Mouse (Mus musculus) intestine, embryonic 14.5 days (tissue): Measurements from ENCODE around the gene Lrch1. TPM values are rescaled to one million over a fixed set of nuclear protein-coding genes. Genes with fewer than 3 reads are reported as not detected.
A peak's percentile ranks its signal among the peaks of the same experiment; 100 is the strongest.

ENCODE experiments used
- ATAC-seq: fragments of 200-750 bp; cut with Nextera tagmentation; replicated peaks from 2 replicates; pipeline ENCODE4 v1.8.0; 2017; ENCODE audit warnings: low read depth, moderate number of reproducible peaks, moderate TSS enrichment, moderate library complexity; ENCODE audit not compliant: low FRiP score, low TSS enrichment
- DNase-seq: peaks from one replicate; pipeline ENCODE4 v3.0.0-alpha.2; 2018; ENCODE audit warnings: low spot score
- H3K27ac ChIP-seq: fragments of 300-500 bp; sonication (generic); 2 replicates; pipeline ENCODE4 v1.5.1; 2014; ENCODE audit warnings: low read depth, mild to moderate bottlenecking, control low read depth
- H3K27me3 ChIP-seq: fragments of 300-500 bp; sonication (generic); replicated peaks from 2 replicates; pipeline ENCODE4 v1.6.1; 2014; ENCODE audit warnings: low read length, control low read depth; ENCODE audit not compliant: control insufficient read depth, insufficient read depth
- H3K36me3 ChIP-seq: fragments of 300-500 bp; sonication (generic); 2 replicates; pipeline ENCODE4 v1.6.1; 2014; ENCODE audit warnings: low read length, control low read depth; ENCODE audit not compliant: control insufficient read depth, insufficient read depth
- H3K4me1 ChIP-seq: fragments of 300-500 bp; sonication (generic); replicated peaks from 2 replicates; pipeline ENCODE4 v1.6.1; 2014; ENCODE audit warnings: low read length, control low read depth, mixed read lengths; ENCODE audit not compliant: control insufficient read depth, insufficient read depth
- H3K4me2 ChIP-seq: fragments of 300-500 bp; sonication (generic); 2 replicates; pipeline ENCODE4 v1.6.1; 2014; ENCODE audit warnings: low read length
- H3K4me3 ChIP-seq: fragments of 300-500 bp; sonication (generic); 2 replicates; pipeline ENCODE4 v1.5.1; 2014; ENCODE audit warnings: low read depth, low read length, control low read depth, mixed read lengths
- H3K9ac ChIP-seq: fragments of 300-500 bp; sonication (generic); 2 replicates; pipeline ENCODE4 v1.6.1; 2014; ENCODE audit warnings: mild to moderate bottlenecking, low read length
- H3K9me3 ChIP-seq: fragments of 300-500 bp; sonication (generic); 2 replicates; pipeline ENCODE4 v1.6.1; 2016; ENCODE audit warnings: low read length, control low read depth; ENCODE audit not compliant: control insufficient read depth
- WGBS: fragments of 180-500 bp; shearing (Covaris S2); extraction: QIAGEN DNeasy Blood & Tissue Kit; methylation state at CpG from one replicate; pipeline ENCODE4 v1.1.7; 2014; 5-methylcytosine and 5-hydroxymethylcytosine counted together
- polyA plus RNA-seq: library from polyadenylated mRNA; unstranded; fragments of >200 nt; fragmentation: Nextera tagmentation; extraction: Ambion mirVana; gene quantifications from 2 replicates; pipeline ENCODE4 v1.2.1, GENCODE M21; 2014

The Lrch1 gene
- polyA plus RNA-seq, 1 experiment from 2014 or later: 12.6 TPM

- H3K4me1 ChIP-seq: no peaks in the 10 kb centered on the region
- WGBS: 61% methylated on average over 1 of the region's 1 CpGs
- no peaks in the 10 kb centered on the region for H3K27me3 ChIP-seq
- no peak overlapping the region for H3K4me3 ChIP-seq
- H3K9ac ChIP-seq: no peak overlapping the region
- no peaks in the 10 kb centered on the region for H3K9me3 ChIP-seq
- ATAC-seq (no peak), DNase-seq (no peak)
- H3K36me3 ChIP-seq: peaks cover 29% of the 10 kb centered on the region
- no peak overlapping the region for H3K4me2 ChIP-seq
- no peak overlapping the region for H3K27ac ChIP-seq
Measured at GRCm38 (mm10) chr14:74767892-74768291, 179.8 kb downstream of the Lrch1 start.

- no peak overlapping the region for H3K27ac ChIP-seq
- peaks cover 11% of the 10 kb centered on the region; the same call in 1 of the 2 replicates for H3K36me3 ChIP-seq
- no peak overlapping the region for H3K4me3 ChIP-seq
- ATAC-seq: no peak
- H3K4me1 ChIP-seq: no peaks in the 10 kb centered on the region
- no peaks in the 10 kb centered on the region for H3K9me3 ChIP-seq
- 62% methylated on average over 10 of the region's 10 CpGs for WGBS
- DNase-seq: peak; percentile 86
- no peaks in the 10 kb centered on the region for H3K27me3 ChIP-seq
- no peak overlapping the region for H3K4me2 ChIP-seq
- H3K9ac ChIP-seq: no peak overlapping the region
Measured at GRCm38 (mm10) chr14:74764191-74764918, 183.3 kb downstream of the Lrch1 start.

DNA sequence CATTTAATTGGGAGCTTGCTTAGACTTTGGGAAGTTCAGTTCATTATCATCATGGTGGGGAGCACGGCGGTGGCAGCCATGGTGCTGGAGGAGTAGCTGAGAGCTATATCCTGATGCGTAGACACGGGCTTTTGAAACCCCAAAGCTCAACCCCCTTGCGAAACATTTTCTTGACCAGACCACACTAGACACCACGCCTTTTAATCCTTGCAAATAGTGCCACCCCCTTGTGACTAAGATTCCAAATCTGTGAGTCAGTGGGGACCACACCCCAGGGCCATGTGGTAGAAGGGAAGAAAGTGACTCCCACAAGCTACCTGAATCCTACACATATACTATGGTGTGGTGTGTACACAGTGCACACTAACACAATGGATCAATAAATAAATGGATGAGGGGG is 210.8 kb downstream of the Lrch1 start:
- Histone ChIP-seq H3K4me2 (no peak overlapping the region), H3K4me3 (no peak overlapping the region), H3K27me3 (no peaks in the 10 kb centered on the region), H3K36me3 (peaks cover 56% of the 10 kb centered on the region), H3K9me3 (no peaks in the 10 kb centered on the region), H3K9ac (no peak overlapping the region), H3K4me1 (peaks cover 5% of the 10 kb centered on the region), H3K27ac (no peak overlapping the region)
- ATAC-seq (no peak), DNase-seq (no peak)
- 95% methylated on average over 6 of the region's 6 CpGs for WGBS

DNA sequence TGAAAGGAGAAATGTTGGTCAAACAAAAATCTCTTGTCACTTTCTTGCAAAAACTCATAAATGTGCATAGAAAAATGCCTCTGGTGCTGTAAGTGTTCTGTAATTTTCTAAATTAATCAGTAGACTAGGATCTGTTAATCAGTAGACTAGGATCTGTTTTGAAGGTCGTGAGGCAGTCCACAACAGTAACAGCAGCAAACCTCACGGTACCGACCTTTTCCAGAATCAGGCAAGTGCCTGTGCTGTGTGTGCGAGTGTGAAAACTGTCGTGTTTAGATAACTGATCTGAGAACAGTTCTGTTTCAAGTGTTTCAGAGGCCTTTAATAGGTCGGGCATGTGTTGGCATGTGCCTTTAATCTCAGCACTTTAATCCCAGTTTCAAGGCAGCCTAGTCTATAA is 212.2 kb downstream of the Lrch1 start:
- DNase-seq: no peak
- H3K4me1 ChIP-seq: peaks cover 5% of the 10 kb centered on the region
- no peak overlapping the region for H3K27ac ChIP-seq
- no peak overlapping the region for H3K4me2 ChIP-seq
- no peaks in the 10 kb centered on the region for H3K27me3 ChIP-seq
- no peak overlapping the region for H3K4me3 ChIP-seq
- no peak overlapping the region for H3K9ac ChIP-seq
- H3K36me3 ChIP-seq: peaks cover 43% of the 10 kb centered on the region
- no peaks in the 10 kb centered on the region for H3K9me3 ChIP-seq
- WGBS: 69% methylated on average over 6 of the region's 6 CpGs
- no peak for ATAC-seq

GRCm38 (mm10) chr14:74733397-74733796 is 214.3 kb downstream of the Lrch1 start:
- H3K9me3 ChIP-seq: no peaks in the 10 kb centered on the region
- no peak overlapping the region for H3K27ac ChIP-seq
- H3K4me1 ChIP-seq: peaks cover 5% of the 10 kb centered on the region
- DNase-seq (no peak), ATAC-seq (no peak)
- 62% methylated on average over 2 of the region's 2 CpGs for WGBS
- H3K4me3 ChIP-seq: peak overlapping the region; percentile 77
- peaks cover 22% of the 10 kb centered on the region for H3K36me3 ChIP-seq
- no peak overlapping the region for H3K9ac ChIP-seq
- H3K4me2 ChIP-seq: peak overlapping the region; percentile 65
- no peaks in the 10 kb centered on the region for H3K27me3 ChIP-seq

DNA sequence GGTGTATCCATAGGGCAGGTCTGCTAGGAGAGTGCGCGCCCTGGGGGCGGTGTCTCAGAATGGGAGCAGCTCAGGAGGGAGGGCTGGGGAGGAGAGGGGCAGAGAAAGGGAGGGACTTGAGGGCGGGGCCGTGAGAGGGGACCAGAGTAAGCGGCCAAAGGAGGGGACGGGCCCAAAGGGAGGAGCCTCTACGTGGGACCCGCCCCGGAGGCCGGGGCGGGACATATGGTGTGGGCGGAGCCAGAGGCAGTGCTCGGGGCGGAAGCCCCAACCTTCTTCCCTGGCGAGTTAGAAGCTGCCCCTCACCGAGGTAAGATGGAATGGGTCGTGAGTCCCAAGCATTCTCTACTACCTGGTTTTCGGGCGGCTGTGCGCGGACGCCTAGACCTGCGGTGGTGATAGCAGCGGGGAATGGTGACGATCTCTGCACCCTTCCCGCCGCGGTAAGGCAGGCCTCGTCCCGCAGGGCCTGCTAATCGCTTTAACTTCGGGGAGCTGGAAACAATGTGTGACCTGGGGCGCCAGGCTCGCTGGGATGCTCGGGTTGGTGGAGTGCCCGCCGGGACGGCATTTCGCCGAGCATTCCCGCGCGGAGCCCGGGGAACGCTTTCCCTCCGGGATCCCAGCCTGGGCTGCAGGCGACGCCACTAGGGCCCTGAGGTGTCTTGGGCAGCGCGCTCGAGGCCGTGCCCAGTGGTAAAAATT is 215.4 kb downstream of the Lrch1 start, which contains the start of gene Esd:
Esd (plus strand) TSS at position 219 of the 705 bp plus-strand sequence.
- under 1% methylated on average over 53 of the region's 53 CpGs for WGBS
- ATAC-seq (peak; percentile 97), DNase-seq (peak; percentile 94)
- no peaks in the 10 kb centered on the region for H3K27me3 ChIP-seq
- H3K9me3 ChIP-seq: no peaks in the 10 kb centered on the region
- H3K27ac ChIP-seq: peak within 1 kb of the TSS; percentile 73
- H3K9ac ChIP-seq: peak within 1 kb of the TSS; percentile 76
- H3K36me3 ChIP-seq: peaks cover 13% of the 10 kb centered on the region
- peak within 1 kb of the TSS; percentile 65 for H3K4me2 ChIP-seq
- H3K4me1 ChIP-seq: peaks cover 5% of the 10 kb centered on the region
- H3K4me3 ChIP-seq: peak within 1 kb of the TSS; percentile 77

GRCm38 (mm10) chr14:74731221-74732078 is 216.2 kb downstream of the Lrch1 start:
- peak; percentile 19 for ATAC-seq
- Histone ChIP-seq H3K9ac (no peak overlapping the region), H3K4me3 (peak overlapping the region; percentile 77), H3K4me1 (peaks cover 5% of the 10 kb centered on the region), H3K27ac (peak overlapping the region; percentile 55), H3K27me3 (no peaks in the 10 kb centered on the region), H3K4me2 (peak overlapping the region; percentile 65), H3K36me3 (peaks cover 6% of the 10 kb centered on the region), H3K9me3 (no peaks in the 10 kb centered on the region)
- 25% methylated on average over 9 of the region's 9 CpGs for WGBS
- peak; percentile 59 for DNase-seq

DNA sequence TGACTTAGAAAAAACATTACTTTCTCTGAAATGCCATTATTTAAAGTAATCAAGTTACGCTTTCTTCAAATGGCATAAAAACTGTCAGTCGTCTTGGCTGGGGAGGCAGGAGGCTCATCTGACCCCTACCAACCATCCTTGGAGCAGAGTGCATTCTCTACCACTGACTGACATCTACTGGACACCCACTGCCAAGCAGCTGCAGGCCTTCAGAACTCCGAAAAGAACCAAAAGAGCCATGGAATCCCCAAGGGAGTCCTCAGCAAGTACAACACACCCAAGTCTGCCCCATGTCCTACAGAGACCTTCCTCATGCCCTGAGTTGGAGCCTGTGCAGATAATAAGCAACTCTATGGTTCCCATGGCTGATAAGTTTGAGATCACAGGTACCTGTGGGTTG is 224.1 kb downstream of the Lrch1 start:
- ATAC-seq: no peak
- Histone ChIP-seq H3K4me2 (no peak overlapping the region), H3K36me3 (no peaks in the 10 kb centered on the region), H3K27ac (no peak overlapping the region), H3K27me3 (no peaks in the 10 kb centered on the region), H3K9me3 (no peaks in the 10 kb centered on the region), H3K9ac (no peak overlapping the region), H3K4me1 (no peaks in the 10 kb centered on the region), H3K4me3 (no peak overlapping the region)
- no peak for DNase-seq
- 71% methylated on average over 3 of the region's 3 CpGs for WGBS
